Mouse (Mus musculus): ENCODE measurements around the gene Ap1s1.

Ap1s1 gene

GRCm38 (mm10) chr5:136999449-136999848 is 46.5 kb downstream of the Ap1s1 start:
- Histone ChIP-seq H3K27me3 (ENCODE audit: insufficient read depth, low read length) (no peaks in the 10 kb centered on the region), H3K4me3 (replicated peaks; ENCODE audit: low read length) (peak overlapping the region; percentile 71; the same call in 1 of the 2 replicates), H3K9me3 (ENCODE audit: low read length) (no peaks in the 10 kb centered on the region), H3K4me1 (replicated peaks; ENCODE audit: low read depth, low read length) (peaks cover 59% of the 10 kb centered on the region), H3K36me3 (ENCODE audit: insufficient read depth, low read length) (peaks cover 25% of the 10 kb centered on the region)
- TF ChIP-seq NANOG (IDR thresholded peaks at IDR 0.05; ENCODE audit: borderline replicate concordance, low read length) (no peak), CTCF (conservative IDR thresholded peaks at IDR 0.05; ENCODE audit: low read length) (no peak), POU5F1 (IDR thresholded peaks at IDR 0.05; ENCODE audit: borderline replicate concordance, low read length) (no peak)

- no peak for TF ChIP-seq POU5F1 (IDR thresholded peaks at IDR 0.05; ENCODE audit: borderline replicate concordance, low read length)
- TF ChIP-seq CTCF (conservative IDR thresholded peaks at IDR 0.05; ENCODE audit: low read length) = no peak
- no peak for TF ChIP-seq NANOG (IDR thresholded peaks at IDR 0.05; ENCODE audit: borderline replicate concordance, low read length)
- Histone ChIP-seq H3K4me1 (replicated peaks; ENCODE audit: low read depth, low read length) (peaks cover 55% of the 10 kb centered on the region), H3K4me3 (replicated peaks; ENCODE audit: low read length) (no peak overlapping the region), H3K36me3 (ENCODE audit: insufficient read depth, low read length) (peaks cover 77% of the 10 kb centered on the region), H3K27me3 (ENCODE audit: insufficient read depth, low read length) (no peaks in the 10 kb centered on the region), H3K9me3 (ENCODE audit: low read length) (no peaks in the 10 kb centered on the region)
Observed at GRCm38 (mm10) chr5:136989801-136990200, 56.1 kb downstream of the Ap1s1 start.

- H3K36me3 ChIP-seq (ENCODE audit: insufficient read depth, low read length) = peaks cover 77% of the 10 kb centered on the region
- H3K4me3 ChIP-seq (replicated peaks; ENCODE audit: low read length) = peak overlapping the region; percentile 96
- no peaks in the 10 kb centered on the region for H3K9me3 ChIP-seq (ENCODE audit: low read length)
- H3K27me3 ChIP-seq (ENCODE audit: insufficient read depth, low read length) = no peaks in the 10 kb centered on the region
- no peak for TF ChIP-seq NANOG (IDR thresholded peaks at IDR 0.05; ENCODE audit: borderline replicate concordance, low read length)
- no peak for TF ChIP-seq POU5F1 (IDR thresholded peaks at IDR 0.05; ENCODE audit: borderline replicate concordance, low read length)
- TF ChIP-seq CTCF (conservative IDR thresholded peaks at IDR 0.05; ENCODE audit: low read length) = no peak
- peaks cover 51% of the 10 kb centered on the region for H3K4me1 ChIP-seq (replicated peaks; ENCODE audit: low read depth, low read length)
Observed at GRCm38 (mm10) chr5:136988420-136988819, 57.5 kb downstream of the Ap1s1 start.

- Histone ChIP-seq H3K4me3 (replicated peaks; ENCODE audit: low read length) (peak within 1 kb of the TSS; percentile 96), H3K27me3 (ENCODE audit: insufficient read depth, low read length) (no peaks in the 10 kb centered on the region), H3K4me1 (replicated peaks; ENCODE audit: low read depth, low read length) (peaks cover 53% of the 10 kb centered on the region), H3K9me3 (ENCODE audit: low read length) (no peaks in the 10 kb centered on the region), H3K36me3 (ENCODE audit: insufficient read depth, low read length) (peaks cover 77% of the 10 kb centered on the region)
- no peak for TF ChIP-seq CTCF (conservative IDR thresholded peaks at IDR 0.05; ENCODE audit: low read length)
Observed at GRCm38 (mm10) chr5:136987934-136988271, 58.0 kb downstream of the Ap1s1 start, which contains the start of gene Znhit1. Znhit1 (minus strand) TSS chr5:136988021.

GRCm38 (mm10) chr5:136987138-136987933 is 58.6 kb downstream of the Ap1s1 start:
- H3K4me1 ChIP-seq (replicated peaks; ENCODE audit: low read depth, low read length) = peaks cover 59% of the 10 kb centered on the region
- H3K36me3 ChIP-seq (ENCODE audit: insufficient read depth, low read length) = peaks cover 74% of the 10 kb centered on the region
- TF ChIP-seq NANOG (IDR thresholded peaks at IDR 0.05; ENCODE audit: borderline replicate concordance, low read length) (no peak), POU5F1 (IDR thresholded peaks at IDR 0.05; ENCODE audit: borderline replicate concordance, low read length) (no peak), CTCF (conservative IDR thresholded peaks at IDR 0.05; ENCODE audit: low read length) (no peak)
- H3K27me3 ChIP-seq (ENCODE audit: insufficient read depth, low read length) = no peaks in the 10 kb centered on the region
- no peaks in the 10 kb centered on the region for H3K9me3 ChIP-seq (ENCODE audit: low read length)
- H3K4me3 ChIP-seq (replicated peaks; ENCODE audit: low read length) = peak overlapping the region; percentile 96

GRCm38 (mm10) chr5:136986695-136987137 is 59.2 kb downstream of the Ap1s1 start, which contains the start of gene Plod3:
Plod3 (plus strand) TSS chr5:136987019.
- TF ChIP-seq NANOG (IDR thresholded peaks at IDR 0.05; ENCODE audit: borderline replicate concordance, low read length) (no peak), POU5F1 (IDR thresholded peaks at IDR 0.05; ENCODE audit: borderline replicate concordance, low read length) (no peak), CTCF (conservative IDR thresholded peaks at IDR 0.05; ENCODE audit: low read length) (no peak)
- H3K9me3 ChIP-seq (ENCODE audit: low read length) = no peaks in the 10 kb centered on the region
- H3K4me1 ChIP-seq (replicated peaks; ENCODE audit: low read depth, low read length) = peaks cover 63% of the 10 kb centered on the region
- H3K4me3 ChIP-seq (replicated peaks; ENCODE audit: low read length) = peak within 1 kb of the TSS; percentile 96
- peaks cover 74% of the 10 kb centered on the region for H3K36me3 ChIP-seq (ENCODE audit: insufficient read depth, low read length)
- H3K27me3 ChIP-seq (ENCODE audit: insufficient read depth, low read length) = no peaks in the 10 kb centered on the region
